Mouse (Mus musculus): ENCODE measurements around the gene Fndc9.
A peak's percentile ranks its signal among the peaks of the same experiment; 100 is the strongest.

Fndc9 gene

GRCm38 (mm10) chr11:46235334-46235733 lies at the start of gene Fndc9:
Gene Fndc9 (plus strand): TSS chr11:46235531.
- DNase-seq (ENCODE audit: low spot score): no peak

DNA sequence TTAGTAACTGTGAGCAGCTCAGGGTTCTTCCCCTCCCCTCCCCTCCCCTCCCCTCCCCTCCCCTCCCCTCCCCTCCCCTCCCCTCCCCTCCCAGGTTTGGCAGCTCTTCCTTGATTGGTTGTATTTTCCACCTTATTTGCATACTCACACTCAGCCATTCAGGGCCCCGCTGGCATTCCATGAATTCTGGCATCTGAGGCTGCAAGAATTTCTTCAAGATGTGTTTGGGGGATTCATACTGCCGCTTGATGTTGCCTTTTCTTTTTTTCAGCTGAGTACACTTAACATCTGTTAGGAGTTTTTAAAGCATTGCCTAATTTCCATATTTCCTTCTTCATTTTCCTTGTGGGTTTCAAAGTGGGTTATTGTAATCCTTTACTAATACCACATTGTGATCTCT lies 47.0 kb upstream of the Fndc9 start:
- DNase-seq (ENCODE audit: low spot score): no peak

GRCm38 (mm10) chr11:46194175-46194574 lies 41.2 kb upstream of the Fndc9 start:
- DNase-seq (ENCODE audit: low spot score): no peak

DNA sequence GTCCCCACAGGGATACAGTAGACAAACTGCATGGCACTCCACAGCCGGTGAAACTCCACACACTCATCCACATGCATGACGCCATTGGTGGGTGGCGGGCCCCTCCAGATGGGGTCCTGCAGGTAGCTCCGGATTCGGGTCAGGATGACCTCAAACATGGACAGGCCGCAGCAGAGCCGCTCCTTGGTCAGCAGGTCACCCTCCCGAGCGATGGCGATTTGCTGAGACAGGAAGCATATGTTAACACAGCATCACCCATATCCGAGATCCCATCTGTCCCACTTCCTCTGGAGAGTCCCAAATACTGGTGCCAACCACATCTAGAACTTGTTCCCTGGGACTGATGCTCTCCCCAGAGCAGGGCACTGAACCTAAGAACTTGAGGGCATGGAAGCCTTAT lies 34.7 kb upstream of the Fndc9 start:
- DNase-seq (ENCODE audit: low spot score): no peak

GRCm38 (mm10) chr11:46201636-46202546 lies 33.4 kb upstream of the Fndc9 start:
- no peak for DNase-seq (ENCODE audit: low spot score)

DNA sequence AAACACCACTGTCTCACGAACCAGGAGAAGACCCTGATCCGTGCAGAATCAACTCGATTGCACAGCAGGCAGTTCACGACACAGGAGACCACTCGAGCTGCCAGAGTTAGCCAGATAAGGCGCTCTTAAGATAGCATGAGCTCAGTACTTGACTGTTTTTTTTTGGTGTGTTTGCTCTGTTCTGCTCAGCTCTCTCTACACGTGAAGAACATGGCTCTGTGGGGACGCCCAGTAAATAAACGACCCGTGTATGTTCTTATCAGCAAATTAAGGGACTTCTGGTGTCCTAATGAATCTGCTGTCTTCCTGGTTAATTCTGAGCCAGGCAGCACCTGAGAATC lies 32.8 kb upstream of the Fndc9 start:
- DNase-seq (ENCODE audit: low spot score): no peak

DNA sequence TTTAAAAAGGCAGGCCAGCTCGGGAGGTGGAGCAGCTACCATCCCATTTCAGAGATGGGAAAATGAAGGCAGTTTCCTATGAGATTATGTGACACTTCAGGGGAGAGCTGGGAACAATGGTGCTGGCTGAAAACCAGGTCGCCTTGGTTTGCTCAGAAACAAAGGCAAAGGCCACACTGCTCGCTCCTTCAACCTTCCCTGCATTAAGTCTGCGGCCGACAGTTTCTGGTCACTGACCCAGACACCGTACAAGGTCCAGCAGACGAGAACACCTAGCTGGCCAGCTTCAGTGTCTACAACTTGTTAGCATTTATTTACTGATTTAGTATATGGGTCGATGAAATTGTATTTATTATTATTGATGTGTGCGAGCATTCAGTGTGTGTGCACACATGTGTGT lies 30.5 kb upstream of the Fndc9 start:
- no peak for DNase-seq (ENCODE audit: low spot score)

DNA sequence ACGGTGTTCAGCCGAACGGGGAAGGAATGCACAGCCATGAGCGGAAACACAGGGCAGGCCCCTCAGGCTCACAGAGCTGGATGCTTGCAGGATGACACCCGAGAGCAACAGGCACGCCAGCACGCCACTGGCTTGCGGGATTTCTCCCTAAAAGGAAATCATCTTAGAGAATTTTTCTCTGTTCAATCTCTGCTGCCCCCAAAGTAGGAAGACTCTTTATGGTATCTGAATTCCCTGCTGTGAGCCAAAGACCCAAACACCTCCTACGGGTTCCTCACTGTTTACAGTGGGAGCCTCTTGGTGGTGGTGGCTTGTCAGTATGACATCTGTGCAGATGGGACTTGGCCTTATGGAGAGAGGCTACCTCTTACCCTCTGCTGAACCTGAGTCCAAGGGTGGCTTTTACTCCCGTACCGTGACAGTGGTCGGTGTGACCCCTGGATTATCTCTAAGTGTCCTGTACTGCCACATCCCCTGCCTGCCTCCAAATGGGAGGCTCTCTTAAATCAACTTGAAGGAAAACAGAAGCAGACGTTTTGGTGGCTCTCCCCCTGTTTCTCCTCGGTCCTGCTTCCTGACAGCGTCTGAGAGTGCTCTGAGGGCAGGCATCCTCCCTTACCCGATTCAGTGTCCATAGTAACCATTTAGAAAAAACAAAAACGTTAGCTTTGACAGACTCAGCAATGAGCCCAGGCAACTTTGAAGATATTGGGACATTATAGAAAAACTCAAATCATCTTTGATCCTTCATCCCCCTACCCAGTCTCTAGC lies 29.5 kb upstream of the Fndc9 start:
- no peak for DNase-seq (ENCODE audit: low spot score)

DNA sequence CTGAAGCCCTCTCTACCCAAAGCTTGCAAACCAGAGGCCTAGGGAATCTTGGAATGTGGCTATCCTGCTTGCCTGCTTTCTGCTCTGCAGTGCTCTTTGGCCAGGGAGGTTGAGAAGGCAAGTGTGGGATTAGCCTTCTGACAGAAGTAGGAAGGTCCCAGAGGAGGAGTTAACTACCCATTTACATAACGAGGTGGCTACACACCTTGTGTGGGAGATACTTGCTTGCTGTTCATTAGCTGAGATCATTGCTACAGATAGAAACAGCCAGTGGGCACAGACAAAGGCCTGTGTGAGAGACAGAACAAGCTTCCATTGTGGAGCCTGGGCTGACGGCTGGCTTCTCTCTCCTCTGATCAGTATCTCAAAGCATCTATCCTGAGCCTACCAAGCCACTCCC lies 25.4 kb upstream of the Fndc9 start:
- no peak for DNase-seq (ENCODE audit: low spot score)

- no peak for DNase-seq (ENCODE audit: low spot score)
Observed at GRCm38 (mm10) chr11:46211858-46212257, 23.5 kb upstream of the Fndc9 start.

DNA sequence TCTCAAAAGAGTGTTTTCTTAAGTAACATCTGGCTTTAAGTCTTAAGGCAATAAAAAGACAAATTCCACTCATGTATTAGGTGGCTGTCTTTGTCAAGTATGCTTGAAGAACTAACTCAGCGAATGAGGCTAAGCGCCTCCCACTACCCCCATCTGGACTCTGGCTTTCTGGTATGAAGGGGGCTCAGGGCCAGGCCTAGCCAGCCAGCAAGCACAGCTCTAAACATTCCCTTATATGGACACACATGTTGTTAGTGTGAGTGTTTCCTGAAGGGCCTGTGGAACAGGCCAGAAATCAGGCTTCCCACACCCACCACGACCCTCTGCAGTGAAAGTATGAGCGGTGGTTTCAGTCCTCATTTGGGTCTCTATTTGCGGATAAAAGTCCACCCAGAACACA lies 21.5 kb upstream of the Fndc9 start:
- peak; percentile 32 for DNase-seq (ENCODE audit: low spot score)

DNA sequence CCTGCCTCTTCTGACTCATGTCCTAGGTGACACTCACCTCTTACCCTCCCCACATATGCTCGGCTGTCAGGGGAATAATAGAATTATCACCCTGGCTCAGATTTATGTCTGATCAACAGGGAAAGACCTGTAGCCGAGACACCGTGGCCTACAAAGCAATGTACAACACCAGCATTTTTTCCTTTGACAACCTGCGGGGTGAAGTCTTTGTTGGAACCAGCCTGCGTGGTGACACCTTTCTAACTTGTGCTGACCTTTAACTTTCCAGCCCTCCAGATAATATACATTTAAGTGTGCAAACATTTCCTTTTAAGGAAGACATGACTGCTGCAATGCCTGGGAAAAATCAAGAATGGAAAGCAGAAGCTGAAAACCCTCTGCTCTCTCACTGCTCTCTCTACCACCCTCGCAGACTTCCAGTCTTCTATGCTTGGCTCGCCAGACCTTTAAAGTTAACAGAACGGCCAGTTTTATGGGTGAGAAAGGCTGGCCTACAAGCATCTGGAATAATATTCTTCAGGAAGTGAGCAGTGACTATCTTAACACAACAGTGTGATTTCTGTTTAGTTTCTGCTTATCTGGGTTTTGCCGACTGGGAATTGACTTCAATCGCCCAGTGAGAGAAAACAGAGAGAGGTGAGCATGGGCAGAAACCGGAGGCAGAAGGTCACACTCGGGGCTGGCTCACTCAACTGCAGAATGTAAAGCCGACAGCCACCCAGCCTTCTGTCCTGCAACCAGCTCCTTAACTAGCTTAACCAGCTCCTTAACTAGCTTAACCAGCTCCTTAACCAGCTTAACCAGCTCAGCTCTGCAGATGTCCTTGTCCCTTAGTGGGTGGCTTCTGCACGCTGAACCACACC lies 20.7 kb upstream of the Fndc9 start:
- no peak for DNase-seq (ENCODE audit: low spot score)

DNA sequence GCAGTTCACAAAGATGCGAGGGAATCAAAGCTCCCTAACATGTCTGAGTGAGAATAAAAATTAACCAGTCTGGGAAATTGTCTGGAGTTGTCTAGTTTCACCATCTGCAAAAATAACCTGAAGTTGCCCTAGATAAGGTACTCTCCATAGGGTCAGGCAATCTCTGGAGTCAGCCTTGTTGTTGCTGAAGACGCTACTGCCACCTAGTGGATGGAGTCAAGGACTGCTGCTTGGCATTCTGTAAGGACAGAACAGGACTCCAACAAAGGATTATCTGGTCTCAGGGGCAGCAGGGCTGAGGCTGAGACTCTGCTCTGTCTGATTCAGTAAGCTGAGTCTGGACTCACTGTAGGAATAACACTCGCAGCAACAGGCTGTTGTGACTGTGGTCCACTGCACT lies 20.0 kb upstream of the Fndc9 start:
- peak; percentile 17 for DNase-seq (ENCODE audit: low spot score)

GRCm38 (mm10) chr11:46216669-46217068 lies 18.7 kb upstream of the Fndc9 start:
- DNase-seq (ENCODE audit: low spot score): no peak

- no peak for DNase-seq (ENCODE audit: low spot score)
Observed at GRCm38 (mm10) chr11:46217686-46218085, 17.6 kb upstream of the Fndc9 start.

GRCm38 (mm10) chr11:46218584-46218983 lies 16.7 kb upstream of the Fndc9 start:
- DNase-seq (ENCODE audit: low spot score): no peak

DNA sequence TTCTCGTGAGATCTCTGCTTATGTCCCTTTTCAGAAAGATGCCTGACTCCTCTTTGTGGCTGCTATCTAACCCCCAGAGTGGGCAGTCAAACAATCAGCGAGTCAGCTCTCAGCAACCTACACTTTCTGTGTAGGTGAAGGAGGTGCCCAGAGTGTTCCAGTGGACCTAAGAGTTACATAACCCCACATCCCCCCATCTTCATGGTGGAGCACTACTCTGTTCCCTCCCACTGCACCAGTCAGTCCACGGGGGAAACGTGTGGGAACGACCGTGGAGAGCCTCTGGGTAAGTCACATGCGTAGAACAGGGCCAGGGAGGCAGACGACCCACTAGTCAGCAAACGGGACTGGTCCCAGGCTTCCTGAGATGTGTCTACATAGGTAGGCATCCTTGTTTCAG lies 16.0 kb upstream of the Fndc9 start:
- no peak for DNase-seq (ENCODE audit: low spot score)

- no peak for DNase-seq (ENCODE audit: low spot score)
Observed at GRCm38 (mm10) chr11:46220211-46220610, 15.1 kb upstream of the Fndc9 start.

- no peak for DNase-seq (ENCODE audit: low spot score)
Observed at GRCm38 (mm10) chr11:46223575-46223974, 11.8 kb upstream of the Fndc9 start.

DNA sequence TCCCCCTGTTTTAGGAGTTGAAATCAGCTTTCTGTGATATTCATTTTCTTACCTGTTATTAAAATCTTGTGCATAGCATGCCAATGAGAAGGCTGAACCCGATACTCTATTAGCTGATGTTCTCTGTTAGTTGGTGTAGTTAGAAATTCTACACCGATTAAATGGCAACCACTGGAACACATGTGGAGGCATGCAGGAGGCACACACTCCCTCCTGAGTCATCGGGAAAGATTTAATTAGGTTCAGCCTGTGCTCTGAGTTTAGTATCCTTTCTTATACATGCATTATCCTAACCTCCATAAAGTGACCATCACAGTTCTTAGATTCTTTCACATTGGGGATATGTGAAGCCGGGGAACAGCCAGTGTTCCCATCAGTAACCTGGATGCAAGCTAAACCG lies 10.0 kb upstream of the Fndc9 start:
- no peak for DNase-seq (ENCODE audit: low spot score)

DNA sequence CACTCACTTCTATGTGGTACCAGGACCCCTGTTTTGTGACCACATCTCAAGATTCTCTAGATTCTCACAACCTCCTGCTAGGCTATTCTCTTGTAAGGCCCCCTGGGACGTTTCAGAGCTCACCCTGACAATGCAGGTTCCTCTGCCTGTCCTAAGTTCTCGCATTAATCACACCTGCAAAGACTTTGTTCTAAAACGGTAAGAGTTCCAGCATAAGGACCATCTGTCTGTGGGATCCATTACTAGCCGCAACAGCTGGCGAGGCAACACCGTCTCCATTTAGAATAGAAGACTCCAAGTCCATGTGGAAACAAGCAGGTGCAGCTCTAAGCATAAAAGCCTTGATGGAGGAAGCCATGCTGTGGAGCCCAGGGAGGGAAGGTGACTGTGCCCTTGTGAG lies 5.1 kb upstream of the Fndc9 start:
- DNase-seq (ENCODE audit: low spot score): no peak

DNA sequence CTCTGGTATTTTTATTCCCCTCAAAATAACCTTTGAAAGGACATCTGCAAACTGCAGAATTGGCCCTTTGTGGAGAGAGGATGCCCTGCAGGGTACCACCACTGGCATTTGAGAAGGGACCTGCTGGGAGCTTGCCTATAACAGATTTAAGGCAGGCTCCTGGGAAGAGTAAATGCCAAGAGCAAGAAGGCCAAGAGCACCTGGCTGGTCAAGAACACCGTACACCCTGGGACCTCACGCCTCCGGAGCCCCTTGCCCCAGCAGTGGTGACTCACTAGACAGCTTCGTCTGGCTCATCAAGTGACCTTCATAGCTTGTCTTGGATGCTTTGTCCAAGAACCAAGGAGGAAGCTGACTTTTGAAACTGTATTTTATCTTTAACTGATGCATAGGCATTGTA lies 2.5 kb upstream of the Fndc9 start:
- no peak for DNase-seq (ENCODE audit: low spot score)

- no peak for DNase-seq (ENCODE audit: low spot score)
Observed at GRCm38 (mm10) chr11:46233966-46234365, 1.4 kb upstream of the Fndc9 start.

Measured in ovary, adult 18-20 months (tissue).